Mouse (Mus musculus): Measurements from ENCODE around the gene Ctnna2. TPM values are rescaled to one million over a fixed set of nuclear protein-coding genes. Genes with fewer than 3 reads are reported as not detected.

The Ctnna2 gene
- polyA plus RNA-seq, 1 experiment from 2014 or later = 0.83 TPM

- no peaks in the 10 kb centered on the region for H3K4me1 ChIP-seq (replicated peaks; ENCODE audit: control insufficient read depth, insufficient read depth, low read length)
- H3K4me3 ChIP-seq (ENCODE audit: low read length) = no peak overlapping the region
- 69% methylated on average over 11 of the region's 11 CpGs for WGBS
- H3K27me3 ChIP-seq (ENCODE audit: control insufficient read depth, insufficient read depth, low read depth, low read length) = no peaks in the 10 kb centered on the region
- no peak overlapping the region for H3K4me2 ChIP-seq (ENCODE audit: low read depth, low read length)
- H3K27ac ChIP-seq (ENCODE audit: low read length) = no peak overlapping the region
- no peak overlapping the region for H3K9ac ChIP-seq (ENCODE audit: low read length)
- no peaks in the 10 kb centered on the region for H3K9me3 ChIP-seq (ENCODE audit: control insufficient read depth, low read length)
- H3K36me3 ChIP-seq (ENCODE audit: control insufficient read depth, insufficient read depth, low read length) = no peaks in the 10 kb centered on the region
- ATAC-seq (ENCODE audit: low read depth) = no peak
These were observed 535.6 kb downstream of the Ctnna2 start for GRCm38 (mm10) chr6:77443906-77444305.

GRCm38 (mm10) chr6:77441051-77441450 is 538.4 kb downstream of the Ctnna2 start:
- H3K4me2 ChIP-seq (ENCODE audit: low read depth, low read length) = no peak overlapping the region
- no peaks in the 10 kb centered on the region for H3K27me3 ChIP-seq (ENCODE audit: control insufficient read depth, insufficient read depth, low read depth, low read length)
- WGBS = 76% methylated on average over 5 of the region's 5 CpGs
- H3K9ac ChIP-seq (ENCODE audit: low read length) = no peak overlapping the region
- H3K36me3 ChIP-seq (ENCODE audit: control insufficient read depth, insufficient read depth, low read length) = no peaks in the 10 kb centered on the region
- no peak overlapping the region for H3K27ac ChIP-seq (ENCODE audit: low read length)
- ATAC-seq (ENCODE audit: low read depth) = no peak
- H3K9me3 ChIP-seq (ENCODE audit: control insufficient read depth, low read length) = no peaks in the 10 kb centered on the region
- H3K4me3 ChIP-seq (ENCODE audit: low read length) = no peak overlapping the region
- no peaks in the 10 kb centered on the region for H3K4me1 ChIP-seq (replicated peaks; ENCODE audit: control insufficient read depth, insufficient read depth, low read length)

GRCm38 (mm10) chr6:77430381-77430780 is 549.1 kb downstream of the Ctnna2 start:
- H3K9me3 ChIP-seq (ENCODE audit: control insufficient read depth, low read length) = no peaks in the 10 kb centered on the region
- no peaks in the 10 kb centered on the region for H3K36me3 ChIP-seq (ENCODE audit: control insufficient read depth, insufficient read depth, low read length)
- no peak overlapping the region for H3K9ac ChIP-seq (ENCODE audit: low read length)
- H3K4me3 ChIP-seq (ENCODE audit: low read length) = no peak overlapping the region
- H3K27me3 ChIP-seq (ENCODE audit: control insufficient read depth, insufficient read depth, low read depth, low read length) = no peaks in the 10 kb centered on the region
- no peak overlapping the region for H3K27ac ChIP-seq (ENCODE audit: low read length)
- no peak for ATAC-seq (ENCODE audit: low read depth)
- H3K4me1 ChIP-seq (replicated peaks; ENCODE audit: control insufficient read depth, insufficient read depth, low read length) = no peaks in the 10 kb centered on the region
- H3K4me2 ChIP-seq (ENCODE audit: low read depth, low read length) = no peak overlapping the region
- 51% methylated on average over 4 of the region's 4 CpGs for WGBS

GRCm38 (mm10) chr6:77425746-77426145 is 553.8 kb downstream of the Ctnna2 start:
- Histone ChIP-seq H3K4me1 (replicated peaks; ENCODE audit: control insufficient read depth, insufficient read depth, low read length) (no peaks in the 10 kb centered on the region), H3K9ac (ENCODE audit: low read length) (no peak overlapping the region), H3K4me2 (ENCODE audit: low read depth, low read length) (no peak overlapping the region), H3K27me3 (ENCODE audit: control insufficient read depth, insufficient read depth, low read depth, low read length) (no peaks in the 10 kb centered on the region), H3K9me3 (ENCODE audit: control insufficient read depth, low read length) (no peaks in the 10 kb centered on the region), H3K36me3 (ENCODE audit: control insufficient read depth, insufficient read depth, low read length) (no peaks in the 10 kb centered on the region), H3K27ac (ENCODE audit: low read length) (no peak overlapping the region), H3K4me3 (ENCODE audit: low read length) (no peak overlapping the region)
- no peak for ATAC-seq (ENCODE audit: low read depth)

- Histone ChIP-seq H3K4me2 (ENCODE audit: low read depth, low read length) (no peak overlapping the region), H3K36me3 (ENCODE audit: control insufficient read depth, insufficient read depth, low read length) (no peaks in the 10 kb centered on the region), H3K27me3 (ENCODE audit: control insufficient read depth, insufficient read depth, low read depth, low read length) (no peaks in the 10 kb centered on the region), H3K4me1 (replicated peaks; ENCODE audit: control insufficient read depth, insufficient read depth, low read length) (no peaks in the 10 kb centered on the region), H3K27ac (ENCODE audit: low read length) (no peak overlapping the region), H3K4me3 (ENCODE audit: low read length) (no peak overlapping the region), H3K9me3 (ENCODE audit: control insufficient read depth, low read length) (no peaks in the 10 kb centered on the region), H3K9ac (ENCODE audit: low read length) (no peak overlapping the region)
- ATAC-seq (ENCODE audit: low read depth) = no peak
- 71% methylated on average over 4 of the region's 4 CpGs for WGBS
These were observed 554.7 kb downstream of the Ctnna2 start for GRCm38 (mm10) chr6:77424826-77425225.

GRCm38 (mm10) chr6:77421564-77422139 is 557.8 kb downstream of the Ctnna2 start:
- Histone ChIP-seq H3K4me2 (ENCODE audit: low read depth, low read length) (no peak overlapping the region), H3K4me3 (ENCODE audit: low read length) (no peak overlapping the region), H3K27me3 (ENCODE audit: control insufficient read depth, insufficient read depth, low read depth, low read length) (no peaks in the 10 kb centered on the region), H3K27ac (ENCODE audit: low read length) (no peak overlapping the region), H3K36me3 (ENCODE audit: control insufficient read depth, insufficient read depth, low read length) (no peaks in the 10 kb centered on the region), H3K9me3 (ENCODE audit: control insufficient read depth, low read length) (no peaks in the 10 kb centered on the region), H3K9ac (ENCODE audit: low read length) (no peak overlapping the region), H3K4me1 (replicated peaks; ENCODE audit: control insufficient read depth, insufficient read depth, low read length) (no peaks in the 10 kb centered on the region)
- 27% methylated on average over 3 of the region's 3 CpGs for WGBS
- ATAC-seq (ENCODE audit: low read depth) = peak; percentile 97

- Histone ChIP-seq H3K4me2 (ENCODE audit: low read depth, low read length) (no peak overlapping the region), H3K9me3 (ENCODE audit: control insufficient read depth, low read length) (no peaks in the 10 kb centered on the region), H3K9ac (ENCODE audit: low read length) (no peak overlapping the region), H3K27ac (ENCODE audit: low read length) (no peak overlapping the region), H3K27me3 (ENCODE audit: control insufficient read depth, insufficient read depth, low read depth, low read length) (no peaks in the 10 kb centered on the region), H3K4me1 (replicated peaks; ENCODE audit: control insufficient read depth, insufficient read depth, low read length) (no peaks in the 10 kb centered on the region), H3K36me3 (ENCODE audit: control insufficient read depth, insufficient read depth, low read length) (no peaks in the 10 kb centered on the region), H3K4me3 (ENCODE audit: low read length) (no peak overlapping the region)
- ATAC-seq (ENCODE audit: low read depth) = no peak
- WGBS = 64% methylated on average over 1 of the region's 1 CpGs
These were observed 562.5 kb downstream of the Ctnna2 start for GRCm38 (mm10) chr6:77416999-77417398.

- H3K4me2 ChIP-seq (ENCODE audit: low read depth, low read length) = no peak overlapping the region
- no peak overlapping the region for H3K27ac ChIP-seq (ENCODE audit: low read length)
- 93% methylated on average over 1 of the region's 1 CpGs for WGBS
- no peak for ATAC-seq (ENCODE audit: low read depth)
- no peaks in the 10 kb centered on the region for H3K4me1 ChIP-seq (replicated peaks; ENCODE audit: control insufficient read depth, insufficient read depth, low read length)
- H3K9ac ChIP-seq (ENCODE audit: low read length) = no peak overlapping the region
- H3K9me3 ChIP-seq (ENCODE audit: control insufficient read depth, low read length) = no peaks in the 10 kb centered on the region
- H3K4me3 ChIP-seq (ENCODE audit: low read length) = no peak overlapping the region
- no peaks in the 10 kb centered on the region for H3K36me3 ChIP-seq (ENCODE audit: control insufficient read depth, insufficient read depth, low read length)
- no peaks in the 10 kb centered on the region for H3K27me3 ChIP-seq (ENCODE audit: control insufficient read depth, insufficient read depth, low read depth, low read length)
These were observed 566.0 kb downstream of the Ctnna2 start for GRCm38 (mm10) chr6:77413530-77413929.

GRCm38 (mm10) chr6:77408481-77408880 is 571.0 kb downstream of the Ctnna2 start:
- Histone ChIP-seq H3K4me3 (ENCODE audit: low read length) (no peak overlapping the region), H3K27ac (ENCODE audit: low read length) (no peak overlapping the region), H3K27me3 (ENCODE audit: control insufficient read depth, insufficient read depth, low read depth, low read length) (no peaks in the 10 kb centered on the region), H3K9ac (ENCODE audit: low read length) (no peak overlapping the region), H3K4me2 (ENCODE audit: low read depth, low read length) (no peak overlapping the region), H3K36me3 (ENCODE audit: control insufficient read depth, insufficient read depth, low read length) (no peaks in the 10 kb centered on the region), H3K4me1 (replicated peaks; ENCODE audit: control insufficient read depth, insufficient read depth, low read length) (no peaks in the 10 kb centered on the region), H3K9me3 (ENCODE audit: control insufficient read depth, low read length) (no peaks in the 10 kb centered on the region)
- no peak for ATAC-seq (ENCODE audit: low read depth)
- 56% methylated on average over 5 of the region's 5 CpGs for WGBS

GRCm38 (mm10) chr6:77400751-77401150 is 578.7 kb downstream of the Ctnna2 start:
- H3K9ac ChIP-seq (ENCODE audit: low read length) = no peak overlapping the region
- no peak for ATAC-seq (ENCODE audit: low read depth)
- no peaks in the 10 kb centered on the region for H3K9me3 ChIP-seq (ENCODE audit: control insufficient read depth, low read length)
- H3K27me3 ChIP-seq (ENCODE audit: control insufficient read depth, insufficient read depth, low read depth, low read length) = no peaks in the 10 kb centered on the region
- no peak overlapping the region for H3K4me3 ChIP-seq (ENCODE audit: low read length)
- 77% methylated on average over 6 of the region's 6 CpGs for WGBS
- no peaks in the 10 kb centered on the region for H3K4me1 ChIP-seq (replicated peaks; ENCODE audit: control insufficient read depth, insufficient read depth, low read length)
- H3K36me3 ChIP-seq (ENCODE audit: control insufficient read depth, insufficient read depth, low read length) = no peaks in the 10 kb centered on the region
- no peak overlapping the region for H3K4me2 ChIP-seq (ENCODE audit: low read depth, low read length)
- H3K27ac ChIP-seq (ENCODE audit: low read length) = no peak overlapping the region
